Mouse (Mus musculus) lung, adult 10 weeks (tissue): ENCODE results near the gene Cpz. TPM values are rescaled to one million over a fixed set of nuclear protein-coding genes. Genes with fewer than 3 reads are reported as not detected.

ENCODE experiments used
- polyA plus RNA-seq: library from polyadenylated mRNA; stranded (reverse); fragments of 350-450 nt; fragmentation: Illumina TruSeq; extraction: RNeasy Lipid Tissue Mini Kit (QIAGEN cat#74804); gene quantifications from one replicate; pipeline ENCODE4 v1.2.3, GENCODE M21; 2014; ENCODE audit warnings: low read depth, low replicate concordance; ENCODE audit not compliant: insufficient read depth

Gene Cpz
- 0.76 TPM for polyA plus RNA-seq

DNA sequence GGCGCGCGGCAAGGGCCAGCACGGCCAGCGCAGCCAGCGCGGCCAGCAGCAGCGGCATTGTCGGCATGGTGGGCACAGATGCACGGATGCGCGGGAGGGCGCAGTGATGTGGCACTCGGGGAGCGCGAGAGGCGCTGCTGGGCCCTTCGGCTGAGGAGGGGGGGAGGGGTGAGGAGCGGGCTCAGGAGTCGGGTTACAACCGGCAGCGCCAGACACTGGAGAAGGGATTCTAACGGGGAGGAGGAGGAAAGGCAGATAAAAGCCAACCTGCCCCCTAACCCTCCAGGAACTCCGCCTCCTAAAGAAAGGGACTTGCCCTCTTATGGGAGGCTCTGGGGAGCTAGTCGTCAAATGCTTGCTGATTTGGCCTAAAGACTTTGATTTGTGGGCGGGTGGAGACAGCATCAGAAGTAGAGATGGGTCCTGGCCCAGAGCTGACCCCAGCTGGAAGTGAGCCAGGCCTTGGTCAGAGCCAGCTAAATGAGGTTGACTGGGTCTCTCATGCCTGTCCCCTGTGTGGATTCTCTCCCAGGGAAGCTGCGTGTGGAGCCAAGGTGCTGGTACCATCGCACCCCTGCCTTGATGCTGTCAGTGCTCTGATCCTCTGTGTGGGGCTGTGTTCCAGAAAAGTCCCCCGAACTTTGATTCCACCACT is at the start of gene Cpz:
Gene Cpz, minus strand, starts transcription at position 230 of the 655 bp plus-strand sequence.

DNA sequence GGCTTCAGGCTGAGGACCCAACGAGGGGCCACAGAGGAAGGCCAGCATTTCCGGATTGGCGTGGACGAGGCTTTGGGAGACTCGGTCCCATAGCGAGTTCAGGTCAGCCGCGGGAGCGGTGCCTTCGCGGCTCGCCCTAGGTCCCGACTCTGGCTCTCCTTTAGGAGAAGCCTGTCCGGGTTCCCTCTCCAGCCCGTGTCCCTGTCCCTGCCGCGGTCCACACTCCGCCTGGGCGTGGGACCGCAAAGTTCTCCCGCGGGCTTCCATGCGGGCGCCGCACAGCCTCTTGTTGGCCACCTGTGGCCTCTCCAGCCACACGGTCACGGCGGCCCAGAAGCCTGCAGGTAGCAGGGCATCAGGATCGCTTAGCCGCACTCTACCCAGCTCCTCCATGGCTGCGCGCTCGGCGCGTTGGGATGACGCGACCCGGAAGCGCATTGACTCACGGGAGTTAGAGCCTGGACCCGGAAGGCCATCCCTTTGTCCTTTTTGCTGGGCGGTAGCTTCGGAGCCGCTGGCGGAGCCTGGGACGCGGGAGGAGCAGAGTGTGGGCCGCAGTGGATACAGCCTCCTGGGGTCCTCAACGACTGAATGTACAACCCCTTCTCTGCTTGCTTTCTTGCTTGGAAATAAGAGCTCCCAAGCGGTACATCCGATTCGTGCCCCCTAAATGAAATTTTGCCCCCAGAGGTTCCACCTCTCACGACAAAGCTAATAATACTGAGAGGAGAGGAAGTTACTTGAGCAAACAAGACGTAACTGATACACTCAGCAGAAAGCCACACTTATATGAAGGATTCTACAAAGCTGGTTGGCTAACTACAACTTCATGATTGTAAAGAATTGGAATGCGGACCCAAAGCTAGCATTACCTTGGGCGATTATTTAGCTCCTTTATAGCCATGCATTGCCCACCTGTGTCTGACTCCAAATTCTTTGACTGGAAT is 49.4 kb upstream of the Cpz start, which contains the start of gene Trmt44:
Gene Trmt44, minus strand, starts transcription at position 418 of the 947 bp plus-strand sequence.

Other genes starting within 250 kb of the Cpz start
- gene Adra2c, start 247.4 kb downstream of the Cpz start, polyA plus RNA-seq, result not detected
- gene Hmx1, start 136.6 kb downstream of the Cpz start, polyA plus RNA-seq, result not detected
- gene Trmt44, start 49.4 kb upstream of the Cpz start, polyA plus RNA-seq, result 2.8 TPM
- gene Acox3, start 57.3 kb upstream of the Cpz start, polyA plus RNA-seq, result 14.7 TPM
- gene Htra3, start 154.1 kb upstream of the Cpz start, polyA plus RNA-seq, result 23.1 TPM
- 15.4 TPM for gene Sh3tc1, start 214.3 kb upstream of the Cpz start, polyA plus RNA-seq
- gene Ablim2, start 232.2 kb upstream of the Cpz start, polyA plus RNA-seq, result 2.9 TPM